Mouse (Mus musculus): Measurements from ENCODE around the gene Smarca2.

Gene Smarca2

DNA sequence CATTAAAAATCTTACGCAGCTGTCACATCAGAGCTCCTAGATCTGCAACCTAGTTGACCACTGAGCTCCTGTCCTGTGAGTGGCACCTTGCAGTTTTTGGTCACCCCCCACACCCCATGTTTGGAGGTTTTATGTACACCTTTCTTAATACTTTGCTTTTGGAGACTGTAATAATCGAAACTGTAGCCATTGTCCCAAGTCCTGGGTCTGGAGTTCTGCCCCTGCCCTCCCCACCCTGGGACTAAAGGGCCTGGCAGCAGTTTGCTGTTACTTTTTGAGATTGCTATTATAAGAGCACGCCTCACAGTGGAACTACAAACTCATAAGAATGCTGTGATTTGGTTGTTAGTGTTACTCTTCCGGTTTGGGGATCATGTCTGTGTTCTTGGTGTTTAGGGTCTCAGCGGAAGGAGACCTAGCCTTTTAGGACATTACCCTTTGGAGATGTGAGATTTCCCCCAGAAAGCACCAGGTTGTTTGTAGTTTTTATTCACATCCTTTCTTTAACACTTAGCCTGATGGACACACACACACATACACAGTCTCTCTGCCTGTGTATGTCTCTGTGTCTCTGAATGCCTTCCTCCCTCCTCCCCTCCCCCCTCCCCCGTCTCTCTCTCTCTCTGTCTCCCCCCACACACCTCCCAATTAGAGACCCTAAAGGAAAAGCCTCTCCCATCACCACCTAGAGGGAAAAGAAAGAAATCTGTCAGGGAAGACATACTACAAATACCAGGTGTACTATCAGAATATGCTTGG, 142.0 kb downstream of the Smarca2 start:
- DNase-seq (ENCODE audit: low read depth in 2 of 2, low spot score in 2 of 2): no peak

- DNase-seq (ENCODE audit: low read depth in 2 of 2, low spot score in 2 of 2): peak; percentile 76 to 82
Observed at GRCm38 (mm10) chr19:26747571-26748539, 143.0 kb downstream of the Smarca2 start.

DNA sequence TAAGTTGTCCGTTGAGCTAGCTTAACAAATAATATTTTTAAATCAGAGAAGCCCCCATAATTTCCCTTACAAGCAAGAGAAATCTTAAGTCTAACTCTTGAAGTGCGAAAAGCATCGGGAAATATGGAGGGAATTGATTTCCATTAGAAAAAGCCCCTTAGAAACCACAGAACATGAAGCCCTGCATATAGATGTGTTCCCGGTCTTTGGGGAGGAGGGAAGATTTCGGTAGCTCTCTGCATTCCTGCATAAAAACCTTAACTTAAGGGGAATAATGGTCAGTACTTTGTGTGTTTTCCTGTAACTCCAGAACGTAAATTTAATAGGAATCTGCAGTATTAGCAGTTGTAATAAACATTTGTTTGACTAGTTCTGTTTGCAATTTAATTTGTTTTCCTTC, 143.8 kb downstream of the Smarca2 start:
- DNase-seq (ENCODE audit: low read depth in 2 of 2, low spot score in 2 of 2): no peak

DNA sequence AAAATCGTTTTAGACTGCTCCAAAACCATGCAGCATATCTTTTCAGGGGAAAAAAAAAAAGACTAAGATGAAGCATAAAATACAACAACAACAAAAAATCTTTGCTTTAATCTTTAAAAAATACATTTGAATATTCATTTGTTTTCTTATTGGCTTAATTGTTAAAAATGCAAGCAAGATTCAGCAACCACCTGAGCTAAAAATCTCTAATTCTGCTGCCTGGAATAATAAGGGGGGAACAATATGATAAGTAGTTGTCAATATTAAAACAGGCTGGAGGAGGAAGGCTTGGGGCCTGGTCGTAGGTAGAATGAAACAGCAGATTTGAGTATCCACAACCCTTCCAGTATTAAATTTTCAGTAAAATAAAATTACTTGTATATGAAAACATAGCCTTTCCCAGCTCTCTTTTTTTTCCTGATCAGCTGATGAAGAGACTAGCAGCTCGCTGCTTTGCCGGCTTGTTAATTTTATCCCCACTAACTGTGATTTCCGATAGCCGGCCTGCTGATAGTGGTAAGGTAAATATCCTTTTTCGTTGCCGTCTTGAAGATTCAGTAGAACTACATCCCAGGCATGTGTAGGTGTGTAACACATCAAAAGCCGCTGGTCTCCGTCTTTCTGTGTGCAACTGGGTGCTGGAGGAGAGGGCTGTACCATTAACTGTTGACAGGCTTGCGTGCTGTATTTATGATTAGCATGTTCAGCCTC, 144.7 kb downstream of the Smarca2 start:
- no peak for DNase-seq (ENCODE audit: low read depth in 2 of 2, low spot score in 2 of 2)

DNA sequence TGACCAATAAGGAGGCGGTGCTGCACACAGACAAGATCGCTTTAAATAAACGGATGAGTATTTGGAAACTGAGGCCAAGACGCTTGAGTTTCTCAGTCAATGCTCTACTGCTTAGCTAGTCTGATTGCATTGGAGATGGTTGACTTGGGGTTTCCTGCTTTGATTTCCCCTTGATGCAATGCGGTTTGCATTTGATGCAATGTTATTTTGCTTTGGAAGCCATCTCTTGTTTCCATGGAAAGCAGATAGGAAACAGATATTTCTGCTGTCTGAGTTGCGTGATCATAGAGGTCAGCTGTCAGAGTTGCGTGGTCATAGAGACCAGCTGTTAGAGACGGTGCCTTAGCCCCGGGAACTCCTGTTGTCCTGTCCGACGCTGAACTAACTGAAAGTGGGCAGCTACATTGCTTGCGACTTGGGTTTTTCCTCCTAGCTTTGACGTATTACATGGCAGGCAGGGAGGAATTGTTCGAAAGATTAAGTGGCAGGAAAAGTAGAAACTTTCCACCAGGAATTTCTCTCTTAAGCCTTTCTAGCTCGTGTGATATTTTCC, 147.8 kb downstream of the Smarca2 start:
- DNase-seq (ENCODE audit: low read depth in 2 of 2, low spot score in 2 of 2): no peak

DNA sequence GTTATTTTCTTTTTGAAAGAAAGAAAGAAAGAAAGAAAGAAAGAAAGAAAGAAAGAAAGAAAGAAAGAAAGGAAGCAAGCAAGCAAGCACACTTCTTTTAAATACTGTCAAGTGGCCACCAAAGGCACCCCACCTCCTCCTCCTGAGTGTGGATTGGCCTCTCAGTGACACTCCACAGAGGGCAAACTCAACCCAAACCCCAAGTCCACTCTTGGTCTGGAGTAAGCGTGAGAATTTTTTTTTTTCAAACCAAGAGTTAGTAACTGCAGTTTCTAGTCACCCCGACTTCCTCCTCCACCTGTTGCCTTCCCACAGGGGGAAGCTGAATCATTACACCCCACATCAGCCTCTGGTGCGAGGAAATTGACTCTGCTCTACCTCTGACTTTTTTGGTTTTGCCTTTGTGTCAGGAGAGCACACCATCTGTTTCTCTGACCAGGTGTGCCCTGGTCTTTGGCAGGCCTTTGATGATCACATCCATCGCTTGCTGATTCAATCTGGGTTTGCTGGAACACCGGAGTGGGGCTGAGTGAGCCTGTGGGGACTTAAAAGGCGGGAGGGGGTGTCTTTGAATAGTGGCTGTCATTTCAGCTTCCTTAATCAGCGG, 148.5 kb downstream of the Smarca2 start:
- no peak for DNase-seq (ENCODE audit: low read depth in 2 of 2, low spot score in 2 of 2)

GRCm38 (mm10) chr19:26754016-26754794, 149.4 kb downstream of the Smarca2 start:
- no peak for DNase-seq (ENCODE audit: low read depth in 2 of 2, low spot score in 2 of 2)

GRCm38 (mm10) chr19:26755991-26756390, 151.1 kb downstream of the Smarca2 start:
- DNase-seq (ENCODE audit: low read depth in 2 of 2, low spot score in 2 of 2): no peak

- no peak for DNase-seq (ENCODE audit: low read depth in 2 of 2, low spot score in 2 of 2)
Observed at GRCm38 (mm10) chr19:26756399-26756798, 151.5 kb downstream of the Smarca2 start.

GRCm38 (mm10) chr19:26758156-26758555, 153.3 kb downstream of the Smarca2 start:
- no peak for DNase-seq (ENCODE audit: low read depth in 2 of 2, low spot score in 2 of 2)

GRCm38 (mm10) chr19:26758620-26759019, 153.8 kb downstream of the Smarca2 start:
- no peak for DNase-seq (ENCODE audit: low read depth in 2 of 2, low spot score in 2 of 2)

- no peak for DNase-seq (ENCODE audit: low read depth in 2 of 2, low spot score in 2 of 2)
Observed at GRCm38 (mm10) chr19:26759295-26759694, 154.4 kb downstream of the Smarca2 start.

GRCm38 (mm10) chr19:26761257-26761656, 156.4 kb downstream of the Smarca2 start:
- DNase-seq (ENCODE audit: low read depth in 2 of 2, low spot score in 2 of 2): no peak

GRCm38 (mm10) chr19:26765483-26765882, 160.6 kb downstream of the Smarca2 start:
- DNase-seq (ENCODE audit: low read depth in 2 of 2, low spot score in 2 of 2): no peak

DNA sequence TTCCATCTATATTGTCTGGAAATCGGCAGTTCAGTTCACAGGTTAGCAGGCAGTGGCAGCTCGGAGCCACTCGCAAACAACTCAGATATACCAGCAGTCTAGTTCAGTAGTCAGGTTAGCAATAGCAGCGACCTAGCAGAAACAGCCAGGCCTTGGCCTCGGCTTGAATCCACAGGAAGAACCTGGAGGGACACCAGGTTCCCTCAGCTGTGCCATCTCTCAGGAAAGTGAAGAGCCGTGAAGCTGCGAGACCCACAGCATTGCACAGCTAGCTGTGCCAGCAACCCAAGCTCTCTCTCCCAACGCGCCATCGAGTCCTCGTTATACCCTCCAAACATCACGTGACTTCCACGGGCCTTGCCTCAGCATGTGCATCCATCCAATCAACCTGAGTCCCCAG, 162.6 kb downstream of the Smarca2 start:
- DNase-seq (ENCODE audit: low read depth in 2 of 2, low spot score in 2 of 2): no peak

DNA sequence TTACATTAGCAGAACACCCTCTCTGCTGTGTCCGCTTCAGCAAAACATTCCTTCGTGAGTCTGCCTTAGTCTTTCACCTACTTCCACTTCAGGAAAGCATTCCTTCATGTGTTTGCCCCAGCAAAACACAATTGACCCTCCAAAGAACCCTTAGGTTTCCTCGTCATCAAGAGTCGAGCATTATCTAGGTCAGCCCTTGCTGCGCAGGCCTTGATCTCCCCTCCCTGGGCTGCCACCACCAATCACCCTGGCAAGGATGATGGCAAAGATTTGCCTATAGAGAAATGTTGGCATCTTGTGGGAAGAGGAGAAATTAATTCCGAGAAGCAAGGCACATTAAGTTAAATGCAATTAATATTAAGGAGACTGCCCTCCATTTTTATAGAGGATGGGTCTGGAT, 163.1 kb downstream of the Smarca2 start:
- no peak for DNase-seq (ENCODE audit: low read depth in 2 of 2, low spot score in 2 of 2)

- no peak for DNase-seq (ENCODE audit: low read depth in 2 of 2, low spot score in 2 of 2)
Observed at GRCm38 (mm10) chr19:26768846-26769245, 164.0 kb downstream of the Smarca2 start.

DNA sequence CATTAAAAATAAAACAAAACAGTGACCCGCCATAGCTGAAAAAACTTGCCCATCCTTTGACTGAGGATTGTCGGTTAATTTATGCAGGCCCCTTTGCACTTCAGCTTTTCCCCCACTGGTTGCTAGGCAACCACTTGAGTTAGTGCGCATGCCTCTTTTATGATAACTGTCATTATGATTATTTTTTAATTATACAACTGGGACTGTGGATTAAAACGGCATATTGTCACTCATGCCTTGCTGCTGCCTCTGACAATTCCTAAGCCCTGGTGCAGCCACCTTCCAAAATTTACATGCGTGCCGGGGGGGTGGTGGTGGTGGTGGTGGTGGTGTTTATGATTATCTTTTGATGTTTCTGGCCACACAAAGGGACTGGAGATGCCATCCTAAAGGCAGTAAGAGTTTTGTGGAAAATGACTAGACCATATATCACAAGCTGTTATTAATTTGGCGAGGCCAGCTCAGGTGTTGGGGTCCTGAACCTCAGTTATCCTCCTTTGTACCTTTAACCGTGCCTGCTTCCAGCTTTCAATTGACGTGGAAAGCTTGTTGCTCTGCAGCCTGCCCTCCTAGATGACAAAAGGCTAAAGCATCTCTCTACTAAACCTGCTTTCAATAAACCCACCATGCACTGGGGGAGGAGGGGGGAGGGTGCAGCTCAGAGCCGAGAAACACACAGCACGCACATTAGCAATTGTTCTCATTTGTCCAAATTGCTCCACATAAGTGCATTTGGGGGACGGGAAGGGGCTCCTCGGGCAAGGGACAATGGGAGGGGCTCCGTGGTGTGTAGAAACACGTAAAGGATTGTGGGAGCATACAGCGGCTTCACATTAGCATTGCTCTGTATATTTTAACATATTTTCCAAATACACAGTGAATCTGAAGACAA, 165.0 kb downstream of the Smarca2 start:
- DNase-seq (ENCODE audit: low read depth in 2 of 2, low spot score in 2 of 2): no peak

GRCm38 (mm10) chr19:26770592-26770991, 165.7 kb downstream of the Smarca2 start:
- no peak for DNase-seq (ENCODE audit: low read depth in 2 of 2, low spot score in 2 of 2)
